Mouse (Mus musculus) lung, adult 10 weeks (tissue): ENCODE data around the gene Gm9817. TPM values are rescaled to one million over a fixed set of nuclear protein-coding genes. Genes with fewer than 3 reads are reported as not detected.

Experiments used
- polyA plus RNA-seq: library from polyadenylated mRNA; stranded (reverse); fragments of 350-450 nt; fragmentation: Illumina TruSeq; extraction: RNeasy Lipid Tissue Mini Kit (QIAGEN cat#74804); gene quantifications from one replicate; pipeline ENCODE4 v1.2.3, GENCODE M21; 2014; ENCODE audit warnings: low read depth, low replicate concordance; ENCODE audit not compliant: insufficient read depth

Gene Gm9817
- polyA plus RNA-seq, result not detected

GRCm38 (mm10) chr13:45078392-45078791 lies at the start of gene Gm9817:
Gene Gm9817, plus strand, starts transcription at chr13:45078692.

Other genes starting within 250 kb of the Gm9817 start
- gene Dtnbp1, start 76.5 kb upstream of the Gm9817 start, polyA plus RNA-seq, result 38.6 TPM